Mouse (Mus musculus): ENCODE measurements around the gene Rhebl1. TPM values are rescaled to one million over a fixed set of nuclear protein-coding genes. Genes with fewer than 3 reads are reported as not detected.
A peak's percentile ranks its signal among the peaks of the same experiment; 100 is the strongest.

Gene Rhebl1
- total and polyA plus RNA-seq, 2 experiments from 2014 or later, result 9.4 to 30.7 TPM

- Histone ChIP-seq H3K9ac (replicated peaks; ENCODE audit: low read length, poor library complexity, severe bottlenecking) (peak within 1 kb of the TSS; percentile 98), H3K4me3 (ENCODE audit: low read depth, low read length) (peak within 1 kb of the TSS; percentile 99), H3K4me2 (ENCODE audit: low read depth, low read length, poor library complexity, severe bottlenecking) (peak within 1 kb of the TSS; percentile 99), H3K9me3 (ENCODE audit: low read length) (no peaks in the 10 kb centered on the region), H3K27ac (ENCODE audit: low read depth, low read length) (peak within 1 kb of the TSS; percentile 99), H3K4me1 (ENCODE audit: insufficient read depth, low read length) (peaks cover 30% of the 10 kb centered on the region), H3K36me3 (ENCODE audit: insufficient read depth, low read length) (0 out of 2 replicates have a peak, but pooled peaks cover under 1% of the 10 kb centered on the region), H3K27me3 (ENCODE audit: insufficient read depth, low read length) (no peaks in the 10 kb centered on the region)
- under 1% methylated on average over 69 of the region's 94 CpGs for WGBS
- peak; percentile 65 for DNase-seq (ENCODE audit: low spot score)
- TF ChIP-seq CTCF (IDR thresholded peaks at IDR 0.05), result no peak
- ATAC-seq (ENCODE audit: low FRiP score), result peak; percentile 45
These were observed 23.0 kb downstream of the Rhebl1 start, which contains the start of gene Kmt2d for GRCm38 (mm10) chr15:98871070-98871915. Gene Kmt2d, minus strand, starts transcription at chr15:98871204.

GRCm38 (mm10) chr15:98870179-98871069, 23.9 kb downstream of the Rhebl1 start:
- WGBS, result under 1% methylated on average over 16 of the region's 16 CpGs
- TF ChIP-seq CTCF (IDR thresholded peaks at IDR 0.05), result no peak
- peak; percentile 25 for DNase-seq (ENCODE audit: low spot score)
- ATAC-seq (ENCODE audit: low FRiP score), result no peak
- Histone ChIP-seq H3K36me3 (ENCODE audit: insufficient read depth, low read length) (peaks cover 9% of the 10 kb centered on the region), H3K9ac (replicated peaks; ENCODE audit: low read length, poor library complexity, severe bottlenecking) (peak overlapping the region; percentile 98), H3K4me1 (ENCODE audit: insufficient read depth, low read length) (peaks cover 30% of the 10 kb centered on the region), H3K4me2 (ENCODE audit: low read depth, low read length, poor library complexity, severe bottlenecking) (peak overlapping the region; percentile 99), H3K27ac (ENCODE audit: low read depth, low read length) (peak overlapping the region; percentile 99; the same call in 1 of the 2 replicates), H3K4me3 (ENCODE audit: low read depth, low read length) (peak overlapping the region; percentile 99), H3K9me3 (ENCODE audit: low read length) (no peaks in the 10 kb centered on the region), H3K27me3 (ENCODE audit: insufficient read depth, low read length) (no peaks in the 10 kb centered on the region)

- WGBS, result 9% methylated on average over 8 of the region's 8 CpGs
- DNase-seq (ENCODE audit: low spot score) (no peak), ATAC-seq (ENCODE audit: low FRiP score) (no peak)
- Histone ChIP-seq H3K4me2 (ENCODE audit: low read depth, low read length, poor library complexity, severe bottlenecking) (peak overlapping the region; percentile 99), H3K9me3 (ENCODE audit: low read length) (no peaks in the 10 kb centered on the region), H3K27ac (ENCODE audit: low read depth, low read length) (0 out of 2 replicates have a peak overlapping the region, but pooled peaks have one; percentile 6), H3K27me3 (ENCODE audit: insufficient read depth, low read length) (no peaks in the 10 kb centered on the region), H3K4me1 (ENCODE audit: insufficient read depth, low read length) (peaks cover 30% of the 10 kb centered on the region), H3K9ac (replicated peaks; ENCODE audit: low read length, poor library complexity, severe bottlenecking) (peak overlapping the region; percentile 98), H3K36me3 (ENCODE audit: insufficient read depth, low read length) (peaks cover 17% of the 10 kb centered on the region), H3K4me3 (ENCODE audit: low read depth, low read length) (peak overlapping the region; percentile 99)
- no peak for TF ChIP-seq CTCF (IDR thresholded peaks at IDR 0.05)
These were observed 24.8 kb downstream of the Rhebl1 start for GRCm38 (mm10) chr15:98869342-98870178.

- WGBS, result 23% methylated on average over 11 of the region's 11 CpGs
- Histone ChIP-seq H3K9ac (replicated peaks; ENCODE audit: low read length, poor library complexity, severe bottlenecking) (peak overlapping the region; percentile 98), H3K27ac (ENCODE audit: low read depth, low read length) (0 out of 2 replicates have a peak overlapping the region, but pooled peaks have one; percentile 26), H3K9me3 (ENCODE audit: low read length) (no peaks in the 10 kb centered on the region), H3K4me2 (ENCODE audit: low read depth, low read length, poor library complexity, severe bottlenecking) (peak overlapping the region; percentile 99), H3K4me1 (ENCODE audit: insufficient read depth, low read length) (peaks cover 30% of the 10 kb centered on the region), H3K36me3 (ENCODE audit: insufficient read depth, low read length) (peaks cover 28% of the 10 kb centered on the region), H3K27me3 (ENCODE audit: insufficient read depth, low read length) (no peaks in the 10 kb centered on the region), H3K4me3 (ENCODE audit: low read depth, low read length) (peak overlapping the region; percentile 99)
- no peak for ATAC-seq (ENCODE audit: low FRiP score)
- no peak for DNase-seq (ENCODE audit: low spot score)
- TF ChIP-seq CTCF (IDR thresholded peaks at IDR 0.05), result no peak
These were observed 25.8 kb downstream of the Rhebl1 start for GRCm38 (mm10) chr15:98868346-98869063.

- WGBS, result 73% methylated on average over 6 of the region's 6 CpGs
- DNase-seq (ENCODE audit: low spot score), result peak; percentile 51
- TF ChIP-seq CTCF (IDR thresholded peaks at IDR 0.05), result no peak
- Histone ChIP-seq H3K9ac (replicated peaks; ENCODE audit: low read length, poor library complexity, severe bottlenecking) (no peak overlapping the region; the same call in 1 of the 2 replicates), H3K4me2 (ENCODE audit: low read depth, low read length, poor library complexity, severe bottlenecking) (peak overlapping the region; percentile 99), H3K27ac (ENCODE audit: low read depth, low read length) (no peak overlapping the region), H3K4me3 (ENCODE audit: low read depth, low read length) (no peak overlapping the region), H3K36me3 (ENCODE audit: insufficient read depth, low read length) (peaks cover 40% of the 10 kb centered on the region), H3K4me1 (ENCODE audit: insufficient read depth, low read length) (peaks cover 30% of the 10 kb centered on the region), H3K9me3 (ENCODE audit: low read length) (no peaks in the 10 kb centered on the region), H3K27me3 (ENCODE audit: insufficient read depth, low read length) (no peaks in the 10 kb centered on the region)
- ATAC-seq (ENCODE audit: low FRiP score), result no peak
These were observed 27.0 kb downstream of the Rhebl1 start for GRCm38 (mm10) chr15:98867321-98867720.
